Mouse (Mus musculus) forebrain, embryonic 16.5 days (tissue): Measurements from ENCODE around the gene Triap1. TPM values are rescaled to one million over a fixed set of nuclear protein-coding genes. Genes with fewer than 3 reads are reported as not detected.

Experiments
- ATAC-seq: fragments of 200-750 bp; cut with Nextera tagmentation; 2 replicates; pipeline ENCODE4 v1.8.0; 2017; ENCODE audit warnings: mild to moderate bottlenecking, moderate library complexity
- H3K27ac ChIP-seq: fragments of 300-500 bp; sonication (generic); 2 replicates; pipeline ENCODE4 v1.5.1; 2014; ENCODE audit warnings: low read length, control low read depth
- H3K27me3 ChIP-seq: fragments of 300-500 bp; sonication (generic); replicated peaks from 2 replicates; pipeline ENCODE4 v1.6.1; 2014; ENCODE audit warnings: low read length; ENCODE audit not compliant: control insufficient read depth, insufficient read depth
- H3K36me3 ChIP-seq: fragments of 300-500 bp; sonication (generic); 2 replicates; pipeline ENCODE4 v1.6.1; 2014; ENCODE audit not compliant: control insufficient read depth, insufficient read depth
- H3K4me1 ChIP-seq: fragments of 300-500 bp; sonication (generic); replicated peaks from 2 replicates; pipeline ENCODE4 v1.6.1; 2014; ENCODE audit warnings: low read length; ENCODE audit not compliant: control insufficient read depth, insufficient read depth
- H3K4me2 ChIP-seq: fragments of 300-500 bp; sonication (generic); 2 replicates; pipeline ENCODE4 v1.6.1; 2014; ENCODE audit warnings: mild to moderate bottlenecking, low read length, control low read depth
- H3K4me3 ChIP-seq: fragments of 300-500 bp; sonication (generic); replicated peaks from 2 replicates; pipeline ENCODE4 v1.5.1; 2014; ENCODE audit warnings: mild to moderate bottlenecking, low read length, control low read depth
- H3K9ac ChIP-seq: fragments of 300-500 bp; sonication (generic); replicated peaks from 2 replicates; pipeline ENCODE4 v1.6.1; 2014; ENCODE audit warnings: low read depth, low read length, control low read depth
- H3K9me3 ChIP-seq: fragments of 300-500 bp; sonication (generic); 2 replicates; pipeline ENCODE4 v1.6.1; 2016; ENCODE audit warnings: low read length; ENCODE audit not compliant: control insufficient read depth
- WGBS: fragments of 180-500 bp; shearing (Covaris S2); extraction: QIAGEN DNeasy Blood & Tissue Kit; methylation state at CpG from one replicate; pipeline ENCODE4 v1.1.7; 2014; 5-methylcytosine and 5-hydroxymethylcytosine counted together
- polyA plus RNA-seq: library from polyadenylated mRNA; unstranded; fragments of >200 nt; fragmentation: Nextera tagmentation; extraction: Ambion mirVana; gene quantifications from 2 replicates; pipeline ENCODE4 v1.2.1, GENCODE M21; 2015

Gene Triap1
- polyA plus RNA-seq, 1 experiment from 2014 or later = 59.9 TPM

DNA sequence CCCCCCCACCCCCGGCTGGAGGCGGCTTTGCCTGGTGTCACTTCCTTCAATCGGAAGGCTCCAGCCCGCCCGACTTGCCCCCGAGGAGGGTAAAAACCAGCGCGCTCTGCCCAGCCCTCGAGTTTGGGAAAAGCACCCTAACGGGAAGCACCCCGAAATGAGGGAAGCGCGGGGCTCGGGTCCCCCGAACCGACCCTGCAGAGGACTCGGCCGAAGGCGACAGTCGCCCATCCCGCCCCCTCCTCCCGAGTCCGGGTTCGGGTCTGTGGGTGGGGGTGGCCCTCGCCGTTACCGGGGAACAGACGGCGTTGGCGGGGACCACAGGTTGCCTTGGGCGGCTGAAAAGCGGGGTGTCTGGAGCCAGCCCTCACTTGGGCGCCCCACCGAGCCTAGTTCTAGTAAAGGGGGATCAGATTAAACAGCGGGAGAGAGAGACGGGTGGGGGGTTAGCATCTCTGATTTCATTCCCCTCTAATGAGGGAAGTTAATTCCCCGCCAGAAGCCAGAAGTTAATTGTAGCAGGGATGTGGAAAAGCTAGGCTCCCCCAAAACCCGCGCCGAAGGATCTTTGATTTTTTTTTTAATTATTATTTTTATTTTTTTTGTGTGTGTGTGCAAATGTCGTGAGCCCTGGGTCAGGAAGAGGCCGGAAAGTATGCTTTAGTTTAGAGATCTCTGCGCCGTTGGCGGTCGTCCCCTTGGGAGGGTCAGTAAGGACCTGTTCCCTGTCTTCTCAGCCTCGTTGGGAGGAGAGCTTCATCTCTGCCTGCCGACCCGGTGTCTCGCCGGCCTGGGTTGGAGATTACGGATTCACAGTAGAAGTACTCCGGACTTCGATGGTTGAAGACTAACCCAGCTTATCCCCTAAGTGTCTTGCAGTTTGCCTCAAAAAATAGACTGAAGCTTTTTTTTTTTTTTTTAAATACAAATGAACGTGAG lies 13.1 kb upstream of the Triap1 start:
- Histone ChIP-seq H3K4me2 (peak overlapping the region; percentile 95), H3K27me3 (no peaks in the 10 kb centered on the region), H3K27ac (0 out of 2 replicates have a peak overlapping the region, but pooled peaks have one; percentile 5), H3K4me1 (peaks cover 23% of the 10 kb centered on the region), H3K9ac (peak overlapping the region; percentile 85), H3K4me3 (peak overlapping the region; percentile 69), H3K9me3 (no peaks in the 10 kb centered on the region), H3K36me3 (peaks cover 19% of the 10 kb centered on the region)
- ATAC-seq = peak; percentile 20; the same call in 1 of the 2 replicates
- WGBS = under 1% methylated on average over 52 of the region's 55 CpGs

GRCm38 (mm10) chr5:115330955-115331354 lies 10.1 kb upstream of the Triap1 start:
- no peak for ATAC-seq
- H3K27me3 ChIP-seq = no peaks in the 10 kb centered on the region
- H3K27ac ChIP-seq = no peak overlapping the region
- H3K4me3 ChIP-seq = no peak overlapping the region
- 86% methylated on average over 9 of the region's 9 CpGs for WGBS
- no peaks in the 10 kb centered on the region for H3K9me3 ChIP-seq
- no peak overlapping the region for H3K4me2 ChIP-seq
- peaks cover 41% of the 10 kb centered on the region for H3K36me3 ChIP-seq
- no peak overlapping the region for H3K9ac ChIP-seq
- H3K4me1 ChIP-seq = peaks cover 26% of the 10 kb centered on the region

DNA sequence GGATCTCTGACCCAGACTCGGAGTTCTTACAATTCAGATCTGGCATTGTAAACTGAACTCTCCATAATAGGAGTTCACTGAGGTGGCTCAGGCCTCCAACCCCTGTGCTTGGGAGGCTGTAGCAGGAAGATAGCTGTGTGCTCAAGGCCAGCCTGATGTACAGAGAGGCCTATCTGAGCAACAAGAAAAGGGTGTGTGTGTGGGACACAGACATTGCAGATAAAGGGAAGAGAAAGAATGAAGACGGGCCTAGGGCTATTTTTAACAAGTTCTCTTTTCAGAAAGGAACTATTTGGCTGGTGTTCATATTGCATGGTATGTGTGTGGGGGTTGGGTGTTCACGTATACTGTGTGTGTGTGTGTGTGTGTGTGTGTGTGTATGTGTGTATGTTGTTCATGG lies 7.4 kb upstream of the Triap1 start:
- Histone ChIP-seq H3K4me3 (no peak overlapping the region), H3K27me3 (no peaks in the 10 kb centered on the region), H3K4me2 (no peak overlapping the region), H3K4me1 (peaks cover 15% of the 10 kb centered on the region), H3K9ac (no peak overlapping the region), H3K27ac (no peak overlapping the region), H3K9me3 (no peaks in the 10 kb centered on the region), H3K36me3 (peaks cover 44% of the 10 kb centered on the region)
- WGBS = 89% methylated on average over 3 of the region's 3 CpGs
- ATAC-seq = no peak

DNA sequence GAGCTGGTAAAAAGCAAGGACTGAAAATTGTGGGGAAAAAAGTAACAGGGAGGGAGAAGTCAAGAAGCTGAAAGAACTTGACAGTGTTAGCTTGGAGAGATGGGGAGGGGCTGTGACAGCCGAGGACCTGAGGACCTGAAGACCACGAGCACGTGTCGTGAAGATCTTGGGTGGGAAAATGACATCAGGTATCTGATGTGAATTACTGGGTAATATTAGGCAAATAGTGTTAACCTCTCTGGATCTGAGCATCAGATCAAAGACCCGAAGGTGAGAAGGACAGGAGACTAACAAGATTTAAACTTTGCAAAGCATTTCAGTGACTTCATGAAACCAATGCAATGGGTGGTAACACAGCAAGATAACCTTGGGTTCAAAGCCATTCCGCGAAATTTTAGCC lies 1.0 kb upstream of the Triap1 start:
- no peak for ATAC-seq
- WGBS = 34% methylated on average over 7 of the region's 7 CpGs
- no peak overlapping the region for H3K27ac ChIP-seq
- H3K4me1 ChIP-seq = peaks cover 15% of the 10 kb centered on the region
- H3K27me3 ChIP-seq = no peaks in the 10 kb centered on the region
- H3K9ac ChIP-seq = peak overlapping the region; percentile 11; the same call in 1 of the 2 replicates
- H3K4me3 ChIP-seq = peak overlapping the region; percentile 98
- H3K36me3 ChIP-seq = peaks cover 27% of the 10 kb centered on the region
- no peaks in the 10 kb centered on the region for H3K9me3 ChIP-seq
- peak overlapping the region; percentile 61 for H3K4me2 ChIP-seq

DNA sequence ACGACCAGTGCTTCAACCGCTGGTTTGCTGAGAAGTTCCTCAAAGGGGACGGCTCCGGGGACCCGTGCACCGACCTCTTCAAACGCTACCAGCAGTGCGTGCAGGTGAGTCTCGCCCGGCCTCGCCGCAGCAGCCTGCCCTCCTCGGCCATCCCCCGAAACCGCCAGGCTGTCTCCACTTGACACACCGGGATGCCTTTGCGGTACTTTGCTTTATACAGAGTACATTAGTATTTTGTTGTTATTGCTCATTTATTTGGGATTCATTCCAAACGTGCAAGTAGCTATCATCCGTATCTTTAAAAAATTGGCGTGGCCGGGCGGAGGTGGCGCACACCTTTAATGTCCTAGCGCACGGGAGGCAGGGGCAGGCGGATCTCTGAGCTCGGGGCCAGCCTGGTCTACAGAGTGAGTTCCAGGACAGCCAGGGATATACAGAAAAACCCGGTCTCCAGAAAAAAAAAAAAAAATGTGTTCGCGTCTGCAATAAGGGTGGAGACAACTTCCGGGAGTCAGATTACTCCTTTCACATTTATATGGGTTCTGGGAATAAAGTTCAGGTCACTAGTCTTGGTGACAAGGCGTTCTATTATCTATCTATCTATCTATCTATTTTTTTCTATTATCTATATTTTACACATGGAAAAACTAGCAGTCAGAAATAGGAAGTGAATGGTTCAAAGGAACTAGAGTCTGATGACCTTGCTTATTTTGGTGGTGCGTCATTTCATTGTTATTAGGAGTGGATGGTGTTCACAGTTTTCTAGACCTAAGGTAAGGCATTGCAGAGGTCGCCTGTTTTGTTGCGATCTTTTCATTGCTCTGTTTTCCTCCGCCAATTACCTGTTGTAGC lies 515 bp downstream of the Triap1 start:
- Histone ChIP-seq H3K27me3 (no peaks in the 10 kb centered on the region), H3K9ac (peak overlapping the region; percentile 96), H3K9me3 (no peaks in the 10 kb centered on the region), H3K4me1 (peaks cover 15% of the 10 kb centered on the region), H3K4me3 (peak overlapping the region; percentile 98), H3K4me2 (peak overlapping the region; percentile 81), H3K27ac (peak overlapping the region; percentile 78; the same call in 1 of the 2 replicates), H3K36me3 (peaks cover 26% of the 10 kb centered on the region)
- WGBS = 12% methylated on average over 36 of the region's 36 CpGs
- ATAC-seq = peak; percentile 61

DNA sequence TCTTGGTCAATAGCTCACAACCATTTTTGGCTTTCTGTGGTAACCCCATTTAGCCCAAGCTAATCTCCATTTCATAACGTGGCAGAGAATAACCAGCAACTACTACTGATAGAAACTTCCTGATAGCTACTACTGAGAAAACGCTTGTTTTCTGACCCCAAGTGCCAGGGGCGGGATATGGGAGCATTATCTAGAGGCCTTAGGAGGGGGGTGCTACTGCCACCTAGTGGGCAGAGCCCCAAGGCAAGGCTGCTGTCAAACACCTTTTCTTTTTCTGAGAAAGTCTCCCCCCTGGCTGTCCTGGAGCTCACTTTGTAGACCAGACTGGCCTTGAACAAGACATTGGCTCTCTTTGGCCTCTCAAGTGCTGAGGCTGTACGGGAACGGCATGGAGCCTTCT lies 6.5 kb downstream of the Triap1 start:
- Histone ChIP-seq H3K9me3 (no peaks in the 10 kb centered on the region), H3K27ac (no peak overlapping the region), H3K9ac (no peak overlapping the region), H3K4me2 (peak overlapping the region; percentile 98), H3K4me1 (peaks cover 19% of the 10 kb centered on the region), H3K4me3 (peak overlapping the region; percentile 91), H3K27me3 (no peaks in the 10 kb centered on the region), H3K36me3 (peaks cover 26% of the 10 kb centered on the region)
- ATAC-seq = peak; percentile 41; the same call in 1 of the 2 replicates
- 1% methylated on average over 5 of the region's 5 CpGs for WGBS

- Histone ChIP-seq H3K27ac (peak within 1 kb of the TSS; percentile 88), H3K4me1 (peaks cover 19% of the 10 kb centered on the region), H3K36me3 (peaks cover 20% of the 10 kb centered on the region), H3K4me3 (peak within 1 kb of the TSS; percentile 91), H3K4me2 (peak within 1 kb of the TSS; percentile 98), H3K9ac (peak within 1 kb of the TSS; percentile 89), H3K27me3 (no peaks in the 10 kb centered on the region), H3K9me3 (no peaks in the 10 kb centered on the region)
- ATAC-seq = peak; percentile 95
- WGBS = under 1% methylated on average over 64 of the region's 74 CpGs
Measured at GRCm38 (mm10) chr5:115348546-115349224, 7.7 kb downstream of the Triap1 start, which contains the start of gene Cox6a1. Gene Cox6a1 (minus strand): TSS chr5:115348981.

GRCm38 (mm10) chr5:115349225-115349555 lies 8.2 kb downstream of the Triap1 start:
- peak overlapping the region; percentile 88 for H3K27ac ChIP-seq
- peaks cover 15% of the 10 kb centered on the region for H3K36me3 ChIP-seq
- under 1% methylated on average over 18 of the region's 18 CpGs for WGBS
- H3K4me1 ChIP-seq = peaks cover 19% of the 10 kb centered on the region
- ATAC-seq = peak; percentile 55
- peak overlapping the region; percentile 75 for H3K9ac ChIP-seq
- peak overlapping the region; percentile 91 for H3K4me3 ChIP-seq
- H3K4me2 ChIP-seq = peak overlapping the region; percentile 75
- no peaks in the 10 kb centered on the region for H3K27me3 ChIP-seq
- no peaks in the 10 kb centered on the region for H3K9me3 ChIP-seq
